Mouse (Mus musculus) E14TG2a.4 (cell line): Measurements from ENCODE around the gene Mrps33.

Experiments
- CTCF ChIP-seq: conservative IDR thresholded peaks from 2 replicates; pipeline ENCODE4 v1.5.1; 2014; ENCODE audit warnings: low read length
- POU5F1 ChIP-seq: IDR thresholded peaks from 2 replicates; pipeline ENCODE4 v1.6.1; 2014; ENCODE audit warnings: low read length, borderline replicate concordance

DNA sequence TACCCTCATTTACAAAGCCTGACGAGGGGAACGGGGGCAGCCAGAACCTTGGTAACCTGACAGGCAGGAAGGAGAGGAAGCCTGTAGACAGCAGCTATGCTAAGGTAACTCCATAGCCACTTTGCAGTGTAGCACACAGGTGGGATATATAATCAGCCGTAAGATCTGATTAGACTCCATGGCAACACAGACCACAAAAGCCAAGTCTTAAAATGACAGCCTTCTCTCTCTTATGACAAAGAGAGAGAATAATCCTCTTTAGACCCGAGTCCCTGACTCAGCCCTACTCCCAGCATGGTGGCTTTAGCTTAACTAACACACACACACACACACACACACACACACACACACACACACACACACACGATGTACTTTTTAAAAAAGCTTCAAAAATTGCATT is 2.3 kb downstream of the Mrps33 start:
- TF ChIP-seq CTCF (no peak), POU5F1 (no peak)
